ENCODE assay signal across 20 mouse cellular contexts in genomic region chr19:59899965-59900364, GRCm38 (mm10). TPM values are rescaled to one million over a fixed set of nuclear protein-coding genes. Genes with fewer than 3 reads are reported as not detected.
DNase-seq lines count a peak whose midpoint lies in the region; ATAC-seq and TF ChIP-seq lines count a peak whose summit lies in the region.
"Had no signal": no experiment of that assay in that cellular context is flagged by ENCODE, and none has a peak within 500 bp of the region (broad histone marks: within the 10 kb centered on the region; RNA-seq: fewer than 3 reads in every experiment).

No protein-coding gene starts in this region.

- H3K27ac ChIP-seq in liver, embryonic 14.5 days = peak overlapping the region; percentile 58
- H3K27ac ChIP-seq in embryonic facial prominence, embryonic 10.5 days (replicated peaks) = no peak overlapping the region
- H3K27ac ChIP-seq: embryonic facial prominence, embryonic 13.5 days; forebrain, embryonic 10.5 days; gastrocnemius, adult 2 months; heart, embryonic 15.5 days; hindbrain, embryonic 10.5 days; hindbrain, embryonic 15.5 days had no signal

- peak; percentile 94 for ATAC-seq in liver, embryonic 14.5 days (ENCODE audit: insufficient read depth)
- ATAC-seq in megakaryocyte progenitor cell, adult 5-6 weeks (replicated peaks; ENCODE audit: poor library complexity) = peak; percentile 70
- no peak for ATAC-seq in inflammation-experienced regulatory T-cells, adult 6 months
- ATAC-seq: forebrain, embryonic 14.5 days had no signal

- no peaks in the 10 kb centered on the region for H3K27me3 ChIP-seq in liver, embryonic 14.5 days (ENCODE audit: control insufficient read depth, insufficient read depth, low read length)
- no peaks in the 10 kb centered on the region for H3K27me3 ChIP-seq in embryonic facial prominence, embryonic 10.5 days (replicated peaks; ENCODE audit: low read depth, poor library complexity, severe bottlenecking)
- H3K27me3 ChIP-seq: embryonic facial prominence, embryonic 13.5 days; heart, embryonic 15.5 days; hindbrain, embryonic 15.5 days had no signal

- TF ChIP-seq EP300 in liver, embryonic 14.5 days (IDR thresholded peaks at IDR 0.05; ENCODE audit: low read depth) = peak; percentile 91

- WGBS in liver, embryonic 14.5 days (ENCODE audit: insufficient replicate concordance) = 20% methylated on average over 4 of the region's 4 CpGs
- WGBS in embryonic facial prominence, embryonic 10.5 days = 90% methylated on average over 4 of the region's 4 CpGs

- no peak overlapping the region for H3K9ac ChIP-seq in liver, embryonic 14.5 days (replicated peaks)
- H3K9ac ChIP-seq: embryonic facial prominence, embryonic 13.5 days; heart, embryonic 15.5 days; hindbrain, embryonic 15.5 days had no signal

- no peak for TF ChIP-seq CTCF in liver, embryonic 14.5 days (IDR thresholded peaks at IDR 0.05; ENCODE audit: low read depth)

- peak; percentile 49 for DNase-seq in c-Kit-positive CD71-positive TER-119-positive erythroid progenitor cells, embryonic 14.5 days (ENCODE audit: low spot score)
- DNase-seq in liver = peak; percentile 75
- peak; percentile 46 to 63 (median 54) for DNase-seq in liver, embryonic 14.5 days (ENCODE audit: low read depth in 3 of 3, low spot score in 3 of 3)
- no peak for DNase-seq in embryonic facial prominence, embryonic 10.5 days (ENCODE audit: low spot score)
- no peak for DNase-seq in embryo, embryonic 10 days (ENCODE audit: low spot score)
- no peak for DNase-seq in T-cell, adult 2 months (ENCODE audit: low spot score)
- DNase-seq: adrenal gland, postnatal 10 days; cerebellum, adult 2 months; cerebellum, postnatal 14 days; gastrocnemius, adult 2 months; gastrocnemius, postnatal 25 days; heart, postnatal 14 days had no signal

- H3K9me3 ChIP-seq in liver, embryonic 14.5 days (ENCODE audit: control insufficient read depth, low read length) = no peaks in the 10 kb centered on the region
- H3K9me3 ChIP-seq in embryonic facial prominence, embryonic 10.5 days = no peaks in the 10 kb centered on the region
- H3K9me3 ChIP-seq: embryonic facial prominence, embryonic 13.5 days; forebrain, embryonic 10.5 days; heart, embryonic 15.5 days; hindbrain, embryonic 10.5 days; hindbrain, embryonic 15.5 days had no signal

- peak overlapping the region; percentile 23 for H3K4me2 ChIP-seq in liver, embryonic 14.5 days (ENCODE audit: low read depth)
- H3K4me2 ChIP-seq: embryonic facial prominence, embryonic 13.5 days; heart, embryonic 15.5 days; hindbrain, embryonic 15.5 days had no signal

- no peak overlapping the region for H3K4me3 ChIP-seq in liver, embryonic 14.5 days (ENCODE audit: insufficient read depth in 1 of 2, low read depth in 2 of 2, low read length in 2 of 2)
- H3K4me3 ChIP-seq in embryonic facial prominence, embryonic 10.5 days = no peak overlapping the region
- H3K4me3 ChIP-seq: embryonic facial prominence, embryonic 13.5 days; forebrain, embryonic 10.5 days; gastrocnemius, adult 2 months; heart, embryonic 15.5 days; hindbrain, embryonic 10.5 days; hindbrain, embryonic 15.5 days had no signal

- peaks cover 28 to 45% of the 10 kb centered on the region in 2 experiments for H3K4me1 ChIP-seq in liver, embryonic 14.5 days (replicated peaks; ENCODE audit: control insufficient read depth in 2 of 2, insufficient read depth in 2 of 2, low read length in 1 of 2)
- no peaks in the 10 kb centered on the region for H3K4me1 ChIP-seq in embryonic facial prominence, embryonic 10.5 days
- H3K4me1 ChIP-seq: embryonic facial prominence, embryonic 13.5 days; forebrain, embryonic 10.5 days; heart, embryonic 15.5 days; hindbrain, embryonic 10.5 days; hindbrain, embryonic 15.5 days had no signal

- H3K36me3 ChIP-seq in liver, embryonic 14.5 days (replicated peaks; ENCODE audit: control insufficient read depth, insufficient read depth, low read depth) = no peaks in the 10 kb centered on the region
- H3K36me3 ChIP-seq in embryonic facial prominence, embryonic 10.5 days (replicated peaks) = 0 out of 2 replicates have a peak, but pooled peaks cover 8% of the 10 kb centered on the region
- H3K36me3 ChIP-seq: heart, embryonic 15.5 days; hindbrain, embryonic 10.5 days; hindbrain, embryonic 15.5 days had no signal

RNA-seq across cellular contexts. Expression of gene Rab11fip2, which starts 43.5 kb away (rescaled TPM):
- 1.1 and 1.5 TPM in 2 replicates for polyA plus RNA-seq in liver, embryonic 14.5 days (2012; rRNA removed)
- 0.76 and 0.94 TPM in 2 replicates for polyA plus RNA-seq in liver, embryonic 14.5 days (2014; fragmentation: Nextera tagmentation; extraction: Ambion mirVana)
- 7.7 and 9.5 TPM in 2 replicates for total RNA-seq in megakaryocyte progenitor cell, adult 5-6 weeks (2015)
- 11.7 and 20.2 TPM in 2 replicates for total RNA-seq in megakaryocyte progenitor cell, adult 5-6 weeks (2017)
- 3.0 and 3.6 TPM in 2 replicates for polyA plus RNA-seq in embryonic facial prominence, embryonic 10.5 days (2016; fragmentation: Nextera tagmentation; extraction: Ambion mirVana)
- 1 to 10 TPM; 3.0 to 6.1 (median 4.5) TPM for polyA plus RNA-seq in inflammation-experienced regulatory T-cells, adult 6 months (2017; shearing (Covaris generic))

Comparison
In these comparisons a context has a peak if more than half of its experiments do, and no peak if none do; other contexts are left out.
1. DNase-seq: peak in c-Kit-positive CD71-positive TER-119-positive erythroid progenitor cells, embryonic 14.5 days (single experiment), liver (single experiment) and liver, embryonic 14.5 days (3 of 3); none in embryonic facial prominence, embryonic 10.5 days (single experiment), embryo, embryonic 10 days (single experiment) and T-cell, adult 2 months (single experiment).